ENCODE assay signal across 9 mouse cellular contexts in the genomic region with DNA sequence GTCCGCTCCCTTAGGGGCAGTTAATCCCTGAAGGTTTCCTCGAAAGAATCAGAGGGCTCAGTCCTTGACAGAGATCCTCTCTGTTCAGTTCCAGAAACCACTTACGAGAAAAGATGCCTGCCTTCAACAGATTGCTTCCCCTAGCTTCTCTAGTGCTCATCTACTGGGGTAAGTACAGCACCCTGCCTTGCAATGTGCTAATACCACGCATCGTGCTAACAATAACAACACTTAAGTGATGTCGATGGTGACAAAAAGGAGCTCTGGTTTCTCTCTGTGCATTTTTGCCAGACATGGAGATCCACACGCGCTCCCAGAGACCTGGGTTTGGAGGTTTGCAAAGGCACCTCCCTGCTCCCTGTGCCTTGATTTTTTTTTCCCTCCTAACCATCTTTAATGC. TPM values are rescaled to one million over a fixed set of nuclear protein-coding genes. Genes with fewer than 3 reads are reported as not detected.
DNase-seq lines count a peak whose midpoint lies in the region; ATAC-seq and TF ChIP-seq lines count a peak whose summit lies in the region.
"Had no signal": no experiment of that assay in that cellular context is flagged by ENCODE, and none has a peak within 500 bp of the region (broad histone marks: within the 10 kb centered on the region; RNA-seq: fewer than 3 reads in every experiment).

No protein-coding gene starts in this region.

- peak overlapping the region; percentile 45 for H3K4me3 ChIP-seq in heart, embryonic 13.5 days
- H3K4me3 ChIP-seq in ES-Bruce4 (ENCODE audit: low read depth, low read length) (peak overlapping the region; percentile 58), macrophage (ENCODE audit: inconsistent target) (peak overlapping the region; percentile 28)
- peak overlapping the region; percentile 55 for H3K4me3 ChIP-seq in forebrain, embryonic 13.5 days

- no peaks in the 10 kb centered on the region for H3K79me2 ChIP-seq in macrophage (ENCODE audit: inconsistent target)

- WGBS in heart, embryonic 13.5 days, result 25% methylated on average over 8 of the region's 8 CpGs
- WGBS in forebrain, embryonic 13.5 days, result 19% methylated on average over 8 of the region's 8 CpGs
- 61% methylated on average over 8 of the region's 8 CpGs for WGBS in macrophage (ENCODE audit: missing documents)

- peaks cover 23% of the 10 kb centered on the region for H3K4me1 ChIP-seq in heart, embryonic 13.5 days
- H3K4me1 ChIP-seq in ES-Bruce4 (ENCODE audit: control insufficient read depth, insufficient read depth, low read length), result no peaks in the 10 kb centered on the region
- peaks cover 37% of the 10 kb centered on the region for H3K4me1 ChIP-seq in forebrain, embryonic 13.5 days

- DNase-seq in heart, postnatal 4 days, result no peak
- DNase-seq in B cell, adult 2 months, result no peak
- no peak for DNase-seq in kidney, postnatal 4 days
- no peak for DNase-seq in adrenal gland, postnatal 4 days (ENCODE audit: low spot score in 2 of 2)
- DNase-seq: liver, embryonic 13.5 days had no signal

- TF ChIP-seq POLR2A in ES-Bruce4 (IDR thresholded peaks at IDR 0.05; ENCODE audit: insufficient read depth, low read length), result no peak

- H3K4me2 ChIP-seq in heart, embryonic 13.5 days, result peak overlapping the region; percentile 73
- peak overlapping the region; percentile 82 for H3K4me2 ChIP-seq in forebrain, embryonic 13.5 days

- H3K27me3 ChIP-seq in heart, embryonic 13.5 days (replicated peaks), result peaks cover 39% of the 10 kb centered on the region
- H3K27me3 ChIP-seq in ES-Bruce4 (ENCODE audit: control insufficient read depth, insufficient read depth, low read length, poor library complexity, severe bottlenecking), result no peaks in the 10 kb centered on the region
- H3K27me3 ChIP-seq in forebrain, embryonic 13.5 days, result no peaks in the 10 kb centered on the region

- no peaks in the 10 kb centered on the region for H3K9me3 ChIP-seq in heart, embryonic 13.5 days
- H3K9me3 ChIP-seq in ES-Bruce4 (replicated peaks; ENCODE audit: control insufficient read depth, insufficient read depth, low read length, poor library complexity, severe bottlenecking), result no peaks in the 10 kb centered on the region
- H3K9me3 ChIP-seq in forebrain, embryonic 13.5 days (replicated peaks), result no peaks in the 10 kb centered on the region
- H3K9me3 ChIP-seq: liver, embryonic 13.5 days had no signal

- H3K36me3 ChIP-seq in heart, embryonic 13.5 days, result no peaks in the 10 kb centered on the region
- no peaks in the 10 kb centered on the region for H3K36me3 ChIP-seq in ES-Bruce4 (ENCODE audit: control insufficient read depth, insufficient read depth, low read length, poor library complexity, severe bottlenecking)
- H3K36me3 ChIP-seq in forebrain, embryonic 13.5 days (ENCODE audit: poor library complexity, severe bottlenecking), result no peaks in the 10 kb centered on the region
- no peaks in the 10 kb centered on the region for H3K36me3 ChIP-seq in macrophage (ENCODE audit: inconsistent target)
- H3K36me3 ChIP-seq: liver, embryonic 13.5 days had no signal

- H3K9ac ChIP-seq in heart, embryonic 13.5 days, result no peak overlapping the region
- no peak overlapping the region for H3K9ac ChIP-seq in ES-Bruce4 (ENCODE audit: low read depth, poor library complexity, severe bottlenecking)
- peak overlapping the region; percentile 73 for H3K9ac ChIP-seq in forebrain, embryonic 13.5 days
- H3K9ac ChIP-seq: liver, embryonic 13.5 days had no signal

- no peak overlapping the region for H3K27ac ChIP-seq in heart, embryonic 13.5 days (replicated peaks)
- H3K27ac ChIP-seq in ES-Bruce4 (ENCODE audit: insufficient read depth, low read length) (no peak overlapping the region), macrophage (no peak overlapping the region)
- H3K27ac ChIP-seq in forebrain, embryonic 13.5 days, result 0 out of 2 replicates have a peak overlapping the region, but pooled peaks have one; percentile 35
- H3K27ac ChIP-seq: liver, embryonic 13.5 days had no signal

- no peak for TF ChIP-seq EP300 in ES-Bruce4 (IDR thresholded peaks at IDR 0.05; ENCODE audit: insufficient read depth, low read depth, low read length)

- TF ChIP-seq CTCF in ES-Bruce4 (IDR thresholded peaks at IDR 0.05; ENCODE audit: low read depth, low read length), result no peak

- no peak for ATAC-seq in heart, embryonic 13.5 days (ENCODE audit: extremely low read depth, insufficient number of reproducible peaks, low FRiP score, low TSS enrichment)
- peak; percentile 11; the same call in 1 of the 2 replicates for ATAC-seq in forebrain, embryonic 13.5 days

RNA-seq across cellular contexts. Expression of a gene that starts 0.9 kb away (rescaled TPM):
- 0.69 and 1.3 TPM in 2 replicates for polyA plus RNA-seq in heart, embryonic 13.5 days (2015; fragmentation: Nextera tagmentation; extraction: Ambion mirVana)
- under 1 TPM; 0.67 to 0.99 TPM for total RNA-seq in heart, postnatal 4 days (2021)
- polyA plus RNA-seq in ES-Bruce4 (2011; ENCODE audit: insufficient read depth, insufficient read length, low read depth, missing spikeins), result 7.2 and 9.9 TPM in 2 replicates
- polyA plus RNA-seq in forebrain, embryonic 13.5 days (2015; fragmentation: Nextera tagmentation; extraction: Ambion mirVana), result 35.7 and 45.7 TPM in 2 replicates
- 10 to 100 TPM in 1 of 26 experiments, 1 to 10 TPM in 21, under 1 TPM in 4; 0.55 to 10.7 (median 2.5) TPM for total RNA-seq in macrophage (2018; cell fraction: chromatin; rRNA removed)
- 1 to 10 TPM; 1.3 to 8.7 (median 3.2) TPM for total RNA-seq in macrophage (2018; cell fraction: cytosol; rRNA removed)
- total RNA-seq in macrophage (2018; cell fraction: nucleus; rRNA removed), result 10 to 100 TPM in 2 of 26 experiments, 1 to 10 TPM in 23, under 1 TPM in 1; 0.92 to 16.0 (median 3.5) TPM
- polyA plus RNA-seq in macrophage (2018), result 2.1 to 5.9 TPM (median 5.8 TPM) in 3 replicates
- 10 to 100 TPM; 12.6 to 17.1 TPM for total RNA-seq in adrenal gland, postnatal 4 days (2021)
